Mouse (Mus musculus): Measurements from ENCODE around the gene Adam11. TPM values are rescaled to one million over a fixed set of nuclear protein-coding genes. Genes with fewer than 3 reads are reported as not detected.
A peak's percentile ranks its signal among the peaks of the same experiment; 100 is the strongest.
"Not testable (repeated sequence)": the region's sequence is repeated elsewhere in the genome, so short reads cannot be mapped to it uniquely, and the experiment has no call there.

The Adam11 gene
- polyA plus RNA-seq (2012; ENCODE audit: insufficient read depth, insufficient read length, low replicate concordance, missing spikeins), result not detected in 2 replicates

DNA sequence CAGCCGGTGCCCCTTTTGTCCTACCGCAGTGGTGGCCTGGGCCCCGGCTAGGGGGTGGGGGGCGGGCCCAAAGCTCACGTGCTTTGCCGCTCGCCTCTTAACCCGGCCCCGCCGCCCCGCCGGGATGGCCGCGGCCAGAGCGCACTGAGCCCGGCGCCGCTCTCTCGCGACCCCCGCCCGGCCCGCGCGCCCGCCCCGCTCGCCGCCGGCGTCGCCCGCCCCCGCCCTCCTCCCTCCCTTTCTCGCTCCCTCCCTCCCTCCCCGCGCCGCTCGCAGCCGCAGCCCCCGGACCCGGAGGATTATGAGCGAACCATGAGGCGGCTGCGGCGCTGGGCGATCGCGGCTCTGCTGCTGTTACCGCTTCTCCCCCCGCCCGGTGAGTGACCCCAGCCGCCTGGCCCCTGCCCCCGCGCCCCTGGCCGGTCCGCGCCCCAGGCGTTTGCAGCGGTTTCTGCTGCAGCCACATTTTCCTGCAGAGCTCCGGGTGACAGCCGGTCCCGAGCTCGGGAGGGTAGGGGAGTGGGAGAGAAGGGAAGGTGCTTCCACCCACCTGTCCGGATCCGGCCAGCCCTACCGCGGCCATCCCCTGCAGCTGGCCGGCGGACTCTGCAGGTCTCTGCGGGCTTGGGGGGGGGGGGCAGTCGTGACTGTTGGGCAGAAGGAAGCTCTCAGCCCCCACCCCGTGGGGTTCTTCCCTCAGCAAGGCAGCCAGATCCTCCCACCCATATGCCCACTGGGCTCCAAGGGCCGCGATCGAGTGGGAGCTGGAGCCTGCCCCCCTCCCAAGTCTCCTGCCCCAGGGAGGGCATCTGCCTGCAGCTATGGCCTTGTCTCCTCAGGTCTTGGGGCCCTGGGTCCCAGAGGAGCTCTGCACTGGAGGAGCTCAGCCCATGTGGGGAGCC, at the start of gene Adam11:
Gene Adam11, plus strand, starts transcription at position 131 of the 902 bp plus-strand sequence.
- Histone ChIP-seq H3K4me3 (ENCODE audit: insufficient read depth, low read depth, low read length) (peak within 1 kb of the TSS; percentile 72), H3K4me1 (ENCODE audit: control insufficient read depth, insufficient read depth, low read length) (peaks cover 24% of the 10 kb centered on the region), H3K27ac (ENCODE audit: insufficient read depth, low read depth, low read length) (no peak within 1 kb of the TSS)
- WGBS, result 1% methylated on average over 61 of the region's 76 CpGs
- TF ChIP-seq POLR2A (IDR thresholded peaks at IDR 0.05; ENCODE audit: insufficient read depth, low read depth, low read length) (no peak), CTCF (IDR thresholded peaks at IDR 0.05; ENCODE audit: insufficient read depth, low read depth, low read length) (no peak)

GRCm38 (mm10) chr11:102712411-102712810, 48.8 kb upstream of the Adam11 start:
- Histone ChIP-seq H3K4me3 (ENCODE audit: insufficient read depth, low read depth, low read length) (no peak overlapping the region), H3K4me1 (ENCODE audit: control insufficient read depth, insufficient read depth, low read length) (no peaks in the 10 kb centered on the region), H3K27ac (ENCODE audit: insufficient read depth, low read depth, low read length) (no peak overlapping the region)
- no peak for TF ChIP-seq POLR2A (IDR thresholded peaks at IDR 0.05; ENCODE audit: insufficient read depth, low read depth, low read length)
- no peak for TF ChIP-seq CTCF (IDR thresholded peaks at IDR 0.05; ENCODE audit: insufficient read depth, low read depth, low read length)
- 92% methylated on average over 4 of the region's 4 CpGs for WGBS

DNA sequence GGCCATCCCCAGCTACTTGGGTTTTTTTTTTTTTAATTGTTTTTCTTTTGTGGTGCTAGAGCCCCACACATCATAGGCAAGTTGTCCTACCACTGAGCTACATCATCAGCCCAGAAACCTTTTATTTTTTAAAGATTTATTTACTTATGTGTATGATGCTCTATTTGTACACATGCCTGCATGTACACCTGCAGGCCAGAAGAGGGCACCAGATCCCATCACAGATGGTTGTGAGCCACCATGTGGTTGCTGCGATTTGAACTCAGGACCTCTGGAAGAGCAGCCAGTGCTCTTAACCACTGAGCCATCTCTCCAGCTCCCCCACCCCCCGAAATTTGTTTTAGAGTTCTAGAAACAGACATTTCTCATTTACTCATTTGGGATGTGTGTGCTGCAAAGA, 46.7 kb upstream of the Adam11 start:
- not testable (repeated sequence) for H3K4me3 ChIP-seq (ENCODE audit: insufficient read depth, low read depth, low read length); H3K27ac ChIP-seq (ENCODE audit: insufficient read depth, low read depth, low read length); H3K4me1 ChIP-seq (ENCODE audit: control insufficient read depth, insufficient read depth, low read length)
- WGBS, result 83% methylated on average over 2 of the region's 2 CpGs

GRCm38 (mm10) chr11:102716135-102716534, 45.1 kb upstream of the Adam11 start:
- 71% methylated on average over 7 of the region's 7 CpGs for WGBS

DNA sequence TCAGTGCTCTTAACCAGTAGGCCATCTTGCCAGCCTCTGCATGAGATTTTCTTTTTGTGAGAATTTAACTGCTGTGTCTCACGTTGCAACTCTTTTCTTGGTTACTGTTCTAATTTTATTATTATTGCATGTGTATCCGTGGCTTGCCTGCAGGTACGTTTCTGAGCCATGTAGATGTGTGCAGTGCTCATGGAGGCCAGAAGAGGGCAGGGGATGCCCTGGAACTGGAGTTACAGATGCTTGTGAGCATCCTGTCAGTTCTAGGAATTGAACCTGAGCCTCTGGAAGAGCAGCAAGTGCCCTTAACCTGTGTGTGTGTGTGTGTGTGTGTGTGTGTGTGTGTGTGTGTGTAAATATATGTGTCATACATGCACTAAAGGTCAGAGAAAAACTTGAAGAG, 35.7 kb upstream of the Adam11 start:
- 32% methylated on average over 3 of the region's 3 CpGs for WGBS
- Histone ChIP-seq H3K27ac (ENCODE audit: insufficient read depth, low read depth, low read length) (no peak overlapping the region), H3K4me1 (ENCODE audit: control insufficient read depth, insufficient read depth, low read length) (no peaks in the 10 kb centered on the region), H3K4me3 (ENCODE audit: insufficient read depth, low read depth, low read length) (no peak overlapping the region)
- TF ChIP-seq CTCF (IDR thresholded peaks at IDR 0.05; ENCODE audit: insufficient read depth, low read depth, low read length) (no peak), POLR2A (IDR thresholded peaks at IDR 0.05; ENCODE audit: insufficient read depth, low read depth, low read length) (no peak)

More at GRCm38 (mm10) chr11:102716135-102716534, 45.1 kb upstream of the Adam11 start:
- Histone ChIP-seq H3K4me3 (ENCODE audit: insufficient read depth, low read depth, low read length) (no peak overlapping the region), H3K4me1 (ENCODE audit: control insufficient read depth, insufficient read depth, low read length) (no peaks in the 10 kb centered on the region), H3K27ac (ENCODE audit: insufficient read depth, low read depth, low read length) (no peak overlapping the region)
- TF ChIP-seq POLR2A (IDR thresholded peaks at IDR 0.05; ENCODE audit: insufficient read depth, low read depth, low read length) (no peak), CTCF (IDR thresholded peaks at IDR 0.05; ENCODE audit: insufficient read depth, low read depth, low read length) (no peak)

DNA sequence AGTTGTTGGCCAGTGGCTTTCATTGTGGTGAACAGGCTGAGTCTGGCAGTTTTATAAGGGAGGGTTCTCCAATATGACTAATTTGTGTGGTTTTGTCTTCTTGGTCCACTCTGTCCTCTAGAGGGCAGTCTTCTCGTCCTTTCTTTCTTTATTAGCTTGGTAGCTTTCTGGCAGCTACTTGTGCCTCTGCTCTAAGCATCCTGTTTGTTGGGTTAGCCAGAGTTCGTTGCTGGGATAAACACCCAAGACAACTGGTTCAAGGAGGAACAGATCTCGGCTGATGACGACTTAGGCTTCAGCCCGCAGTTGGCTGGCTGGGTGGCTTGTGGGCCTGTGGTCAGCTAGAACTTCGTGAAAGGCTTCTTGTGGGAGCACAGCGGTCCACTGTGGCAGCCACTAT, 32.6 kb upstream of the Adam11 start:
- WGBS, result 32% methylated on average over 7 of the region's 7 CpGs
- no peak overlapping the region for H3K4me3 ChIP-seq (ENCODE audit: insufficient read depth, low read depth, low read length)
- no peaks in the 10 kb centered on the region for H3K4me1 ChIP-seq (ENCODE audit: control insufficient read depth, insufficient read depth, low read length)
- TF ChIP-seq CTCF (IDR thresholded peaks at IDR 0.05; ENCODE audit: insufficient read depth, low read depth, low read length), result no peak
- TF ChIP-seq POLR2A (IDR thresholded peaks at IDR 0.05; ENCODE audit: insufficient read depth, low read depth, low read length), result no peak
- no peak overlapping the region for H3K27ac ChIP-seq (ENCODE audit: insufficient read depth, low read depth, low read length)

DNA sequence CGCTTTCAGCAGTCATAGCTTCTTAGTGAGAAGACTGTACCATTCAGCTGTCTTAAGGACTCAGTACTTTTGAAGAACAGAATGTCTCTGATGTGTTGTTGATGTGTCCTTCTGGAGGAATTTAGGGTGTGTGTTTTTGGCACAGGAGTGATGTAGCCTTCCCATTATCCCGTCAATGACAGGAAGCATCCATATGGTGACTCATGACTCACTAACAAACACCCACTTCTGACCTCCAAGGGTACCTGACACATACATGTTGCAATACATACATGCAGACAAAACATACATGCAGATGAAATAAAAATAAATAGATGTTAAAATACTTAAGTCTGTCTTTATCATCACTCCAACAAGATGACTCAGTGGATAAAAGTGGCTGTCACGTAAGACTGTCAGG, 31.4 kb upstream of the Adam11 start:
- no peaks in the 10 kb centered on the region for H3K4me1 ChIP-seq (ENCODE audit: control insufficient read depth, insufficient read depth, low read length)
- TF ChIP-seq CTCF (IDR thresholded peaks at IDR 0.05; ENCODE audit: insufficient read depth, low read depth, low read length), result no peak
- TF ChIP-seq POLR2A (IDR thresholded peaks at IDR 0.05; ENCODE audit: insufficient read depth, low read depth, low read length), result no peak
- WGBS, result 93% methylated on average over 3 of the region's 3 CpGs
- no peak overlapping the region for H3K27ac ChIP-seq (ENCODE audit: insufficient read depth, low read depth, low read length)
- no peak overlapping the region for H3K4me3 ChIP-seq (ENCODE audit: insufficient read depth, low read depth, low read length)

GRCm38 (mm10) chr11:102731366-102731765, 29.9 kb upstream of the Adam11 start:
- H3K4me3 ChIP-seq (ENCODE audit: insufficient read depth, low read depth, low read length), result no peak overlapping the region
- WGBS, result 92% methylated on average over 6 of the region's 6 CpGs
- H3K27ac ChIP-seq (ENCODE audit: insufficient read depth, low read depth, low read length), result no peak overlapping the region
- no peaks in the 10 kb centered on the region for H3K4me1 ChIP-seq (ENCODE audit: control insufficient read depth, insufficient read depth, low read length)
- TF ChIP-seq POLR2A (IDR thresholded peaks at IDR 0.05; ENCODE audit: insufficient read depth, low read depth, low read length), result no peak
- TF ChIP-seq CTCF (IDR thresholded peaks at IDR 0.05; ENCODE audit: insufficient read depth, low read depth, low read length), result no peak

DNA sequence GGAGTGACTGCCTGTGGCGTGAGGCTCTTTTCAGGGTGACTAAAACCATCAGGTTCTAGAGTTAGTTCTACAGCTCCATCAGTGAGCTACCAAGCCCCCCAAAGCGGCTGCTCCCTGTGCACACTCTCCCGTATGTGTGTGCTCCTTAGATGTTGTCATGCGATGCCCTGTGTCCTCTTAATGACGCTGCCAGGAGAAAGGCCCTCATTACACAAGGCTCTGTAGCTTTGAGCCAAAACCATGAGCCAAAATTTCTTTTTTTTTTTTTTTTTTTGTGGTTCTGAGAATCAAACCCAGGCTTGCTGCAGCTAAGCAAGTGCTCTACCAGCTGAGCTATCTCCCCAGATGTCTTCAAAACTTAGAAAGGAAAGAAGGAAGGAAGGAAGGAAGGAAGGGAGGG, 28.1 kb upstream of the Adam11 start:
- Histone ChIP-seq H3K4me1 (ENCODE audit: control insufficient read depth, insufficient read depth, low read length) (no peaks in the 10 kb centered on the region), H3K27ac (ENCODE audit: insufficient read depth, low read depth, low read length) (no peak overlapping the region), H3K4me3 (ENCODE audit: insufficient read depth, low read depth, low read length) (no peak overlapping the region)
- TF ChIP-seq CTCF (IDR thresholded peaks at IDR 0.05; ENCODE audit: insufficient read depth, low read depth, low read length) (no peak), POLR2A (IDR thresholded peaks at IDR 0.05; ENCODE audit: insufficient read depth, low read depth, low read length) (no peak)
- WGBS, result 65% methylated on average over 5 of the region's 5 CpGs
